Mouse (Mus musculus) ES-Bruce4 (cell line): ENCODE measurements around the gene Mogat2.

Source experiments
- CTCF ChIP-seq: IDR thresholded peaks from one replicate; pipeline ENCODE4 v1.8.1; 2011; ENCODE audit warnings: low read depth, low read length
- POLR2A ChIP-seq: IDR thresholded peaks from one replicate; pipeline ENCODE4 v1.8.1; 2011; ENCODE audit warnings: low read length; ENCODE audit not compliant: insufficient read depth

GRCm38 (mm10) chr7:99174006-99174405 lies 64.4 kb downstream of the Mogat2 start:
- no peak for TF ChIP-seq POLR2A
- TF ChIP-seq CTCF = no peak
